Mouse (Mus musculus) midbrain, embryonic 13.5 days (tissue): ENCODE results near the gene Nfat5. TPM values are rescaled to one million over a fixed set of nuclear protein-coding genes. Genes with fewer than 3 reads are reported as not detected.

Experiments
- ATAC-seq: fragments of 200-750 bp; cut with Nextera tagmentation; 2 replicates; pipeline ENCODE4 v1.8.0; 2017; ENCODE audit warnings: mild to moderate bottlenecking, moderate TSS enrichment, moderate library complexity
- H3K27ac ChIP-seq: fragments of 300-500 bp; sonication (generic); 2 replicates; pipeline ENCODE4 v1.5.1; 2015; ENCODE audit warnings: inconsistent platforms, mild to moderate bottlenecking, moderate library complexity
- H3K27me3 ChIP-seq: fragments of 300-500 bp; sonication (generic); 2 replicates; pipeline ENCODE4 v1.6.1; 2015; ENCODE audit warnings: mild to moderate bottlenecking, inconsistent platforms
- H3K36me3 ChIP-seq: fragments of 300-500 bp; sonication (generic); 2 replicates; pipeline ENCODE4 v1.6.1; 2015; ENCODE audit warnings: mild to moderate bottlenecking, inconsistent platforms
- H3K4me1 ChIP-seq: fragments of 300-500 bp; sonication (generic); replicated peaks from 2 replicates; pipeline ENCODE4 v1.6.1; 2015; ENCODE audit warnings: inconsistent platforms
- H3K4me2 ChIP-seq: fragments of 300-500 bp; sonication (generic); replicated peaks from 2 replicates; pipeline ENCODE4 v1.6.1; 2015; ENCODE audit warnings: moderate library complexity, mild to moderate bottlenecking, inconsistent platforms
- H3K4me3 ChIP-seq: fragments of 300-500 bp; sonication (generic); replicated peaks from 2 replicates; pipeline ENCODE4 v1.5.1; 2015; ENCODE audit warnings: mild to moderate bottlenecking, inconsistent platforms
- H3K9ac ChIP-seq: fragments of 300-500 bp; sonication (generic); replicated peaks from 2 replicates; pipeline ENCODE4 v1.6.1; 2015; ENCODE audit warnings: mild to moderate bottlenecking, inconsistent platforms
- H3K9me3 ChIP-seq: fragments of 300-500 bp; sonication (generic); 2 replicates; pipeline ENCODE4 v1.6.1; 2016; ENCODE audit warnings: mild to moderate bottlenecking, inconsistent platforms
- WGBS: fragments of 180-500 bp; shearing (Covaris S2); methylation state at CpG from one replicate; pipeline ENCODE4 v1.1.7; 2015; 5-methylcytosine and 5-hydroxymethylcytosine counted together
- polyA plus RNA-seq: library from polyadenylated mRNA; unstranded; fragments of >200 nt; fragmentation: Nextera tagmentation; extraction: Ambion mirVana; gene quantifications from 2 replicates; pipeline ENCODE4 v1.2.1, GENCODE M21; 2015

The Nfat5 gene
- 13.3 TPM in 2 replicates for polyA plus RNA-seq

- Histone ChIP-seq H3K4me3 (peak within 1 kb of the TSS; percentile 97), H3K27me3 (no peaks in the 10 kb centered on the region), H3K4me1 (peaks cover 17% of the 10 kb centered on the region), H3K36me3 (no peaks in the 10 kb centered on the region), H3K9ac (peak within 1 kb of the TSS; percentile 94), H3K27ac (peak within 1 kb of the TSS; percentile 97), H3K9me3 (no peaks in the 10 kb centered on the region), H3K4me2 (peak within 1 kb of the TSS; percentile 60)
- peak; percentile 95 for ATAC-seq
- under 1% methylated on average over 46 of the region's 49 CpGs for WGBS
Measured at GRCm38 (mm10) chr8:107292928-107293601, at the start of gene Nfat5. Nfat5 (plus strand) TSS chr8:107293470.

DNA sequence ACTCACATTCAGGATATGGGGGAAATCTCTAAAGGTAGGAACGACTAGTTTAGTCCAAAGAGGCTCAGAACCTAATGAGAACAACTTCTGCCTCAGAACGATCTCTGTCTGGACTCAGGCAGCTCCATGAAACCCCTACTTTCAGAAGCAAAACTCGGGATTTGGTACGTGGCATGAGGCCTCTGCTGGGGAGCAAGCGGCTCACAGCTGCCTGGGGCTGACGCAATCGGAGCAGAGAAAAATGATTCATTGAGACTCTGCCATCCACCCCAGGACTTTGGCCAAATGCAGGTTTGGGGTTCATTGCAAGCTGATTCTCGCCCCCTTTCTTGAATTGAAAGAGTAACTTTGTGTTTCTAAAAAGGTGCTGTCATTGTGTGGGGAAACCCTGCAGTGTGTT is 49.1 kb upstream of the Nfat5 start:
- H3K4me2 ChIP-seq: no peak overlapping the region
- H3K36me3 ChIP-seq: no peaks in the 10 kb centered on the region
- WGBS: 83% methylated on average over 8 of the region's 8 CpGs
- no peaks in the 10 kb centered on the region for H3K4me1 ChIP-seq
- H3K27me3 ChIP-seq: no peaks in the 10 kb centered on the region
- no peak overlapping the region for H3K27ac ChIP-seq
- no peak overlapping the region for H3K9ac ChIP-seq
- H3K9me3 ChIP-seq: no peaks in the 10 kb centered on the region
- no peak overlapping the region for H3K4me3 ChIP-seq
- ATAC-seq: no peak

- Histone ChIP-seq H3K27me3 (no peaks in the 10 kb centered on the region), H3K27ac (no peak overlapping the region), H3K36me3 (no peaks in the 10 kb centered on the region), H3K4me1 (no peaks in the 10 kb centered on the region), H3K4me3 (no peak overlapping the region), H3K9me3 (no peaks in the 10 kb centered on the region), H3K4me2 (no peak overlapping the region), H3K9ac (no peak overlapping the region)
- no peak for ATAC-seq
- 91% methylated on average over 6 of the region's 6 CpGs for WGBS
Measured at GRCm38 (mm10) chr8:107248456-107248855, 44.8 kb upstream of the Nfat5 start.

DNA sequence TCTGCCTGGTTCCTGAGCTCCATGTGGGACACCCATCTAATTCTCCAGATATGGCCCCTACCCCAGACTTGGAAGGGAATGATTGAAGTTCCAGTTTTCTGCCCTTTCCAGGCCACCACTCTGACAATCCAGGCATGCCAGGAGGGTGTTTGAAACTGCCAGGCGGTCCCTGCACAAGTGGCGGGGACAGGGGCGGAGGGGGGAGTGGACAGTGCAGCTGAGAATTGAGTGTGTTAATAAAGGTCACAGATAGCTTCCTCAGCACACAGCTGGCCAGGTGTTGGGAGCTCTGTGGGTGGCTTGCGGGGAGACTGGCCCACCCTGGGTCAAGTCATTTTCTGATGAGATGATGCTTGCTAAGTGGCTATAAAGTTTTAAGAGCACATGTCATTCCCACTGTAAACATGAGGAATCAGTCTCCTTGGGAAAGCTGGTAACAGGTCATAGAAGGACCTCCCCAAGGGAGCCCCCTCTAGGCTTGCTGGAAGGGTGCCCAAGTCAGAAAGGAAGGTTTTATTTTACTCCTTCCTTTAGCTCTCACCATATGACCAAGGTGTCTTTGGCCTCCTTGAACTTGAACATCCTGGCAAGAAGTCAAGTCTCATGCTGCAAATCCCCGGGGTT is 41.7 kb upstream of the Nfat5 start:
- Histone ChIP-seq H3K4me1 (no peaks in the 10 kb centered on the region), H3K36me3 (no peaks in the 10 kb centered on the region), H3K27me3 (no peaks in the 10 kb centered on the region), H3K9ac (no peak overlapping the region), H3K9me3 (no peaks in the 10 kb centered on the region), H3K4me2 (no peak overlapping the region), H3K4me3 (no peak overlapping the region), H3K27ac (no peak overlapping the region)
- 86% methylated on average over 5 of the region's 5 CpGs for WGBS
- no peak for ATAC-seq

GRCm38 (mm10) chr8:107253121-107253520 is 40.1 kb upstream of the Nfat5 start:
- 80% methylated on average over 6 of the region's 6 CpGs for WGBS
- Histone ChIP-seq H3K4me1 (no peaks in the 10 kb centered on the region), H3K36me3 (no peaks in the 10 kb centered on the region), H3K9ac (no peak overlapping the region), H3K4me3 (no peak overlapping the region), H3K9me3 (no peaks in the 10 kb centered on the region), H3K4me2 (no peak overlapping the region), H3K27me3 (no peaks in the 10 kb centered on the region), H3K27ac (no peak overlapping the region)
- no peak for ATAC-seq

- Histone ChIP-seq H3K27me3 (no peaks in the 10 kb centered on the region), H3K9ac (no peak overlapping the region), H3K27ac (no peak overlapping the region), H3K36me3 (no peaks in the 10 kb centered on the region), H3K4me3 (no peak overlapping the region), H3K9me3 (no peaks in the 10 kb centered on the region), H3K4me2 (no peak overlapping the region), H3K4me1 (no peaks in the 10 kb centered on the region)
- 70% methylated on average over 3 of the region's 3 CpGs for WGBS
- no peak for ATAC-seq
Measured at GRCm38 (mm10) chr8:107254403-107254802, 38.9 kb upstream of the Nfat5 start.

- Histone ChIP-seq H3K9me3 (no peaks in the 10 kb centered on the region), H3K9ac (no peak overlapping the region), H3K4me2 (no peak overlapping the region), H3K4me3 (no peak overlapping the region), H3K4me1 (no peaks in the 10 kb centered on the region), H3K27me3 (no peaks in the 10 kb centered on the region), H3K27ac (no peak overlapping the region), H3K36me3 (no peaks in the 10 kb centered on the region)
- WGBS: 81% methylated on average over 11 of the region's 11 CpGs
- no peak for ATAC-seq
Measured at GRCm38 (mm10) chr8:107254951-107255457, 38.3 kb upstream of the Nfat5 start.

DNA sequence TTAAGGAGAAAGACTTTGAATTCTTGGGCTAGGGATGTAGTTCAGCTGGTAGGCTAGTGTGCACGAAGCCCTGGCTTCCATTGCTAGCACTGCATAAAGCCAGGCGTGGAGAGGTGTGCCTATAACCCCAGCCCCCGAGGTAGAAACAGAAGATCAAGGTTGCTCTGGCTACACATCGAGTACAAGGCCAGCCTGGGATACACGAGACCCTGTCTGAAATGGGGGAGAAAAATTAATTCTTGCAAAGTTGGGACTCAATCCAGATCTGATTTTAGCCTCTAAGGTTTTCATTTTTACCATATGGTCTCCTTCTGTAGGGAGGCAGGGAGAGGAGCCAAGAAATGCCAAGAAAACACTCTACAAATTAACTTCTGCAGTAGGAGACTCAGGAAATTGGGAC is 36.0 kb upstream of the Nfat5 start:
- H3K27ac ChIP-seq: no peak overlapping the region

DNA sequence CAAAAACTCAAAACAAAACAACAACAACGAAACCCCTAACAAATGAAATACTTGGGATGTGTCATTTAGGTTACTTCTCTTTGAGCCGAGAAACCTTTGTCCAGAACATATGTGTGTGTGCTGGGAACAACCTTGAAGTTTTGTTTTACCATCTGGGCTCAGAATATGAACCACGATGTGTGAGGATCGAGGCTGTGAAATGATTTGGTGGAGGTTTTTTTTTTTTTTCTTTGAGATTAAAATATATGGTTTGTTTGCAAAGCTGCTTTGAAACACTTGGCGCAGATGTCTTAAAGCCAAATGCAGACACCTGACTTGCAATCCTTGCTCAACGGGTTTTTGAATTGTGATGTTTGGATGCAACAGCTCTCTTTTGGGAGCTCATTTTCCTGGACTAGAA is 33.1 kb upstream of the Nfat5 start:
- no peak overlapping the region for H3K27ac ChIP-seq
- no peaks in the 10 kb centered on the region for H3K36me3 ChIP-seq
- no peak overlapping the region for H3K4me2 ChIP-seq
- no peaks in the 10 kb centered on the region for H3K9me3 ChIP-seq
- no peak for ATAC-seq
- WGBS: 91% methylated on average over 6 of the region's 6 CpGs
- no peak overlapping the region for H3K4me3 ChIP-seq
- no peak overlapping the region for H3K9ac ChIP-seq
- H3K4me1 ChIP-seq: no peaks in the 10 kb centered on the region
- H3K27me3 ChIP-seq: no peaks in the 10 kb centered on the region

More for the DNA sequence above, 36.0 kb upstream of the Nfat5 start:
- WGBS: 80% methylated on average over 5 of the region's 5 CpGs
- Histone ChIP-seq H3K4me3 (no peak overlapping the region), H3K27me3 (no peaks in the 10 kb centered on the region), H3K4me1 (no peaks in the 10 kb centered on the region), H3K4me2 (no peak overlapping the region), H3K36me3 (no peaks in the 10 kb centered on the region), H3K9ac (no peak overlapping the region), H3K9me3 (no peaks in the 10 kb centered on the region)
- no peak for ATAC-seq

GRCm38 (mm10) chr8:107261172-107261571 is 32.1 kb upstream of the Nfat5 start:
- Histone ChIP-seq H3K27me3 (no peaks in the 10 kb centered on the region), H3K4me3 (no peak overlapping the region), H3K9ac (no peak overlapping the region), H3K4me1 (peaks cover 8% of the 10 kb centered on the region; the same call in 1 of the 2 replicates), H3K27ac (no peak overlapping the region), H3K4me2 (no peak overlapping the region), H3K9me3 (no peaks in the 10 kb centered on the region), H3K36me3 (no peaks in the 10 kb centered on the region)
- no peak for ATAC-seq
- WGBS: 91% methylated on average over 4 of the region's 4 CpGs

GRCm38 (mm10) chr8:107262046-107262705 is 31.1 kb upstream of the Nfat5 start:
- no peaks in the 10 kb centered on the region for H3K9me3 ChIP-seq
- no peak overlapping the region for H3K4me2 ChIP-seq
- no peak overlapping the region for H3K27ac ChIP-seq
- H3K27me3 ChIP-seq: no peaks in the 10 kb centered on the region
- H3K4me1 ChIP-seq: peaks cover 8% of the 10 kb centered on the region; the same call in 1 of the 2 replicates
- WGBS: 70% methylated on average over 8 of the region's 8 CpGs
- H3K36me3 ChIP-seq: no peaks in the 10 kb centered on the region
- H3K4me3 ChIP-seq: no peak overlapping the region
- no peak for ATAC-seq
- H3K9ac ChIP-seq: no peak overlapping the region

DNA sequence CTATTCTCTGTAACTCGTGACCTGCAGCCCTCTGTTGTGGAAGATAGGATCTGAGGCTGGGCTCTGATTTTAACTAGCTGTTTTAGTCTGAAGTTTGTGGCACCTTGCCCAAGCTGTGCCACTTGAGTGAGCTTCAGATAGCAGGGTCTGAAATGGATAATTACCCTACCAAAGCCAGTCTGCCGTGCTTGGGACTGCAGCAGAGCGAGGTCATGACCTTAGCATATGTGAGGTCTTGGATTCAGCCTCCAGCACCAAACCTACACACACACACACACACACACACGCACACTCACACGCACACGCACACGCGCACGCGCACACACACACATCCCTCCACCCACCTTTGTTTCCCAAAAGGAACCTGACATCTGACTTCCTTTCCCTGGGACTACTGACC is 27.5 kb upstream of the Nfat5 start:
- peaks cover 8% of the 10 kb centered on the region; the same call in 1 of the 2 replicates for H3K4me1 ChIP-seq
- WGBS: 70% methylated on average over 10 of the region's 10 CpGs
- H3K27ac ChIP-seq: no peak overlapping the region
- no peak overlapping the region for H3K4me2 ChIP-seq
- H3K36me3 ChIP-seq: no peaks in the 10 kb centered on the region
- H3K9me3 ChIP-seq: no peaks in the 10 kb centered on the region
- no peak for ATAC-seq
- H3K27me3 ChIP-seq: no peaks in the 10 kb centered on the region
- H3K4me3 ChIP-seq: no peak overlapping the region
- no peak overlapping the region for H3K9ac ChIP-seq
